Mouse (Mus musculus) brain, embryonic 14.5 days (tissue): ENCODE measurements at regions not wholly inside any gene's neighbourhood (a gene's known extent, or its start where the extent isn't known, plus 50 kb on each side); places are given as distances from the start of the nearest gene placed in this dataset.

Source experiments
- CTCF ChIP-seq: fragments of 200-500 bp; IDR thresholded peaks from 2 replicates; pipeline ENCODE4 v1.5.1; 2012; ENCODE audit warnings: inconsistent platforms, mild to moderate bottlenecking, moderate library complexity, borderline replicate concordance; ENCODE audit not compliant: insufficient read depth, insufficient read length; ENCODE audit errors: extremely low read depth
- POLR2A ChIP-seq: fragments of 200-500 bp; IDR thresholded peaks from 2 replicates; pipeline ENCODE4 v1.6.1; 2012; ENCODE audit warnings: mild to moderate bottlenecking, inconsistent platforms, borderline replicate concordance; ENCODE audit not compliant: poor library complexity, insufficient read depth, insufficient read length, severe bottlenecking; ENCODE audit errors: extremely low read depth

DNA sequence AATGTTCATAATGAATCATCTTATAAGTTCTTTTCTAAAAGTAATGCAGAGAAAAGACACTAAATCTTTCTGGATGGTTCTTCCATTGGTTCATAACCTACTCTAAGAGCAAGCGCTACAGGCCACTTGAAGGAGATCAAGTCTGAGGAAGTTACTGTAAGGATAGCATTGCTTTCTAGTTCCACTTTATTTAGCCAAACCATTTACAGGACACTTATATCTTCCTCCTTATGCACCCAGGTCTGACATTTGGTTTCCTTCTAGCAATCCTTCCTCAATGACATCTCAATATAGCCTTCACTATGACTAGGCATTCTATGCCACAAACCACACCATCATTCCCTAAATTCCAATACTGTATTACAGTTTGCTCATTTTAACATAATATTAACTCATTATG, 316.0 kb downstream of the Gm11361 start:
- TF ChIP-seq POLR2A (no peak), CTCF (no peak)
